Mouse (Mus musculus) cortical plate, adult 2 months (tissue): ENCODE data around the gene 3110082I17Rik.

Source experiments
- CTCF ChIP-seq: fragments of 200-500 bp; IDR thresholded peaks from 2 replicates; pipeline ENCODE4 v1.5.1; 2011; ENCODE audit warnings: mild to moderate bottlenecking, control low read depth, low read length; ENCODE audit not compliant: insufficient read depth; ENCODE audit errors: extremely low read depth
- POLR2A ChIP-seq: fragments of 200-500 bp; IDR thresholded peaks from 2 replicates; pipeline ENCODE4 v1.6.1; 2011; ENCODE audit warnings: mild to moderate bottlenecking, low read length, control low read depth; ENCODE audit not compliant: insufficient read depth; ENCODE audit errors: extremely low read depth

- TF ChIP-seq CTCF: no peak
- TF ChIP-seq POLR2A: no peak
These were observed 148.5 kb downstream of the 3110082I17Rik start for GRCm38 (mm10) chr5:139311822-139312221.
